Mouse (Mus musculus) gastrocnemius, adult 18-20 months (tissue): Measurements from ENCODE around the gene Sh3tc1. TPM values are rescaled to one million over a fixed set of nuclear protein-coding genes. Genes with fewer than 3 reads are reported as not detected.

Source experiments
- total RNA-seq, 2 experiments: library from RNA; stranded (reverse); gene quantifications; 2 replicates each; pipeline ENCODE4 v1.2.3; 2021

Sh3tc1 gene
- total RNA-seq, 2 experiments from 2014 or later, result 2.1 to 3.9 TPM

Other genes with a start within 250 kb of the Sh3tc1 start
- gene Cpz, start 214.3 kb downstream of the Sh3tc1 start, total RNA-seq, result under 1 TPM in 1 of 2 experiments, not detected in 1; 0.12 TPM
- 1 to 10 TPM; 1.7 TPM for gene Trmt44, start 164.9 kb downstream of the Sh3tc1 start, total RNA-seq
- 10 to 100 TPM; 17.3 to 18.2 TPM for gene Acox3, start 156.9 kb downstream of the Sh3tc1 start, total RNA-seq
- gene Htra3, start 60.2 kb downstream of the Sh3tc1 start, total RNA-seq, result 10 to 100 TPM; 28.4 to 34.8 TPM
- 10 to 100 TPM; 35.0 to 45.0 TPM for gene Ablim2, start 17.9 kb upstream of the Sh3tc1 start, total RNA-seq
- 1 to 10 TPM; 5.8 to 7.8 TPM for gene Afap1, start 153.3 kb upstream of the Sh3tc1 start, total RNA-seq